Mouse (Mus musculus): ENCODE measurements around the gene Rbm47.

DNA sequence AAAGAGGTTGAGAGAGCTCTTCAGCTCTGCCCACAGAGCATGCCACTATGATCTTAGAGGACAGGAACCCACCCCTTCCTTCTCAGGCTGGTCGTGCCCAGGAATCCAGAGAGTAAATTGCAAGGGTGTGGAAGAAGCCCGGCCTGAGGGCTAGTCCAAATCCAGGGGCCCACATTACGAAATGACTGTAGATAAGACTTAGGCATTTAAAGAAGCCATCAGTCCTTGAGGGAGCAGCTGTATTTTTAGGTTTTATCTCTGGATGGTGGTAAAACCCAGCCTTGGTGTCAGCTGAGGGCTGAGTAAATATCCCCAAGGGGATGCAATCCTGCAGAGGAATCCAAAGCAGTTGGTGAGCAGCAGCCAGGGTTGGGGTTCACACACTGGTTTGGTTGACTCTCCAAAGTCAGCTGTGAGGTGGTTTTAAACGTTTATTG is 6.7 kb downstream of the Rbm47 start:
- TF ChIP-seq POLR2A (IDR thresholded peaks at IDR 0.05; ENCODE audit: insufficient read depth, low read depth, low read length), result no peak
- TF ChIP-seq CTCF (IDR thresholded peaks at IDR 0.05), result no peak
- TF ChIP-seq EP300 (IDR thresholded peaks at IDR 0.05; ENCODE audit: insufficient read depth, low read depth, low read length), result no peak

Data from heart, adult 2 months (tissue).